Mouse (Mus musculus): ENCODE results near the gene Acsm2. TPM values are rescaled to one million over a fixed set of nuclear protein-coding genes. Genes with fewer than 3 reads are reported as not detected.

Gene Acsm2
- polyA plus RNA-seq, 1 experiment from 2014 or later, result 10.4 TPM

DNA sequence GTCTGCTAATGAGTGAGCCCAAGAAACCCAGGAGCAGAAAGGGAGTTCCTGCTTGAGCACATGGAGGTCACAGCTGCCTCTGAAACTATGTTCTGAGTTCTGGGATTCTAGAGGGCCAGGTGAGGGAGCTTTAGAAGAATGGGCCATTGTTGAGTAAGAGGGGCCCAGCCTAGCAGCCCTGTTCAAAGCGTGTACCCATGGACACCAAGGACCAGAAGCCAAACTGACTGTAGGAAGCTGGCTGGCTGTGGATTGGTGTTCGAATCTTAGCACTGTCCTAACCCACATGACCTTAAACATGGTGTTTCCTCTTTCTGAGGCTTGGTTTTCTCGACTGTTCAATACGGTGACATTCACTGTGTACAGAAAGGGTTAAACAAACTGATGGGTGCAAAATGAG, 30.8 kb upstream of the Acsm2 start, which contains the start of gene Pdilt:
Gene Pdilt, minus strand, starts transcription at position 101 of the 400 bp plus-strand sequence.
- ATAC-seq (ENCODE audit: low FRiP score, low TSS enrichment), result no peak
- Histone ChIP-seq H3K27me3 (ENCODE audit: control insufficient read depth, insufficient read depth, low read length) (no peaks in the 10 kb centered on the region), H3K27ac (ENCODE audit: low read depth, low read length) (no peak within 1 kb of the TSS), H3K9ac (ENCODE audit: low read depth, low read length) (no peak within 1 kb of the TSS), H3K4me2 (replicated peaks; ENCODE audit: low read depth, low read length) (no peak within 1 kb of the TSS), H3K4me3 (ENCODE audit: low read length) (no peak within 1 kb of the TSS), H3K36me3 (ENCODE audit: control insufficient read depth, insufficient read depth, low read length) (no peaks in the 10 kb centered on the region), H3K9me3 (ENCODE audit: control insufficient read depth, low read length) (no peaks in the 10 kb centered on the region), H3K4me1 (ENCODE audit: control insufficient read depth, insufficient read depth, low read length) (no peaks in the 10 kb centered on the region)
- 73% methylated on average over 4 of the region's 4 CpGs for WGBS

DNA sequence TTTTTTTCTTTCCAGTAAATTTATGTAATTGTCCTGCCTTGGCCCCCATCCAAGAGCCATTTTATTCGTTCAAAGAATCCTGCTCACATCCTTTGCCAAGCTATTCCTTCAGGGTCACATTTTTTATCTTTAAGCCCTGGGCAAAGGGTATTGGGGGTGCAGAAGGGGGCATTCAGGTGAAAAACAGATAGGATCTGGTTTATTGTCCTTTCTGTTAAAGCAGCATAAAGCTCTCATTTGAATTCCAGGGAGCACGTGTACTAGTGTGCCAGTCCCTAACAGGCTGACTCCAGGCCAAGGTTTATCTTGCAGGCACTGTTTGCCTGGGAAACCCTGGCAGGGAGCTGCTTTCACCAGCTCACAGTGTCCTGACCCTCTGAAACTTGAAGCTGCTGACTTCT, 28.3 kb upstream of the Acsm2 start:
- no peaks in the 10 kb centered on the region for H3K9me3 ChIP-seq (ENCODE audit: control insufficient read depth, low read length)
- ATAC-seq (ENCODE audit: low FRiP score, low TSS enrichment), result no peak
- 25% methylated on average over 2 of the region's 2 CpGs for WGBS
- H3K4me1 ChIP-seq (ENCODE audit: control insufficient read depth, insufficient read depth, low read length), result no peaks in the 10 kb centered on the region
- H3K4me2 ChIP-seq (replicated peaks; ENCODE audit: low read depth, low read length), result no peak overlapping the region
- H3K27ac ChIP-seq (ENCODE audit: low read depth, low read length), result no peak overlapping the region
- no peak overlapping the region for H3K4me3 ChIP-seq (ENCODE audit: low read length)
- H3K36me3 ChIP-seq (ENCODE audit: control insufficient read depth, insufficient read depth, low read length), result no peaks in the 10 kb centered on the region
- no peaks in the 10 kb centered on the region for H3K27me3 ChIP-seq (ENCODE audit: control insufficient read depth, insufficient read depth, low read length)
- no peak overlapping the region for H3K9ac ChIP-seq (ENCODE audit: low read depth, low read length)

DNA sequence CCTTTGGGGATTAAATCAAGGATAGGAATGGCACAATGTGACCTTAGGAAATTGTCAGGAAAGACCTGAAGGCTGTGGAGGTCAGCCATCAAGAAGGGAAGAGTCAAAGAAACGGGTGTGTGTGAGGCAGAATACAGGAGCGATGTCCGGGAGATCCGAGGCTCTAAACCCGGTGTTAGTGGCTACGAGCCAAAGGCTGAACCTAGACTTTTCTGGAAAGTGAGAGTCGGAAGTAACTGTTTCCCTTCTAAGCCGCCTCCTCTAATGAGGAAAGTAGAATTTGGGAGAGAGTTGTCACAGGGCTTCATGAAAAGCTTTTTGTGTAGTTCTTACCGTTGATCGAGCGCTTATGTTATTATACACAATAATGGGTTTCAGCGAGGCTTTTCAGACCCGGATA, 27.7 kb upstream of the Acsm2 start:
- Histone ChIP-seq H3K27ac (ENCODE audit: low read depth, low read length) (no peak overlapping the region), H3K4me2 (replicated peaks; ENCODE audit: low read depth, low read length) (no peak overlapping the region), H3K27me3 (ENCODE audit: control insufficient read depth, insufficient read depth, low read length) (no peaks in the 10 kb centered on the region), H3K9ac (ENCODE audit: low read depth, low read length) (no peak overlapping the region), H3K4me1 (ENCODE audit: control insufficient read depth, insufficient read depth, low read length) (no peaks in the 10 kb centered on the region), H3K4me3 (ENCODE audit: low read length) (no peak overlapping the region), H3K36me3 (ENCODE audit: control insufficient read depth, insufficient read depth, low read length) (no peaks in the 10 kb centered on the region), H3K9me3 (ENCODE audit: control insufficient read depth, low read length) (no peaks in the 10 kb centered on the region)
- ATAC-seq (ENCODE audit: low FRiP score, low TSS enrichment), result no peak
- 80% methylated on average over 13 of the region's 13 CpGs for WGBS

- WGBS, result 100% methylated on average over 1 of the region's 1 CpGs
- Histone ChIP-seq H3K9me3 (ENCODE audit: control insufficient read depth, low read length) (no peaks in the 10 kb centered on the region), H3K27me3 (ENCODE audit: control insufficient read depth, insufficient read depth, low read length) (no peaks in the 10 kb centered on the region), H3K9ac (ENCODE audit: low read depth, low read length) (no peak overlapping the region), H3K27ac (ENCODE audit: low read depth, low read length) (no peak overlapping the region), H3K4me3 (ENCODE audit: low read length) (no peak overlapping the region), H3K4me2 (replicated peaks; ENCODE audit: low read depth, low read length) (no peak overlapping the region), H3K4me1 (ENCODE audit: control insufficient read depth, insufficient read depth, low read length) (no peaks in the 10 kb centered on the region), H3K36me3 (ENCODE audit: control insufficient read depth, insufficient read depth, low read length) (no peaks in the 10 kb centered on the region)
- no peak for ATAC-seq (ENCODE audit: low FRiP score, low TSS enrichment)
These were observed 27.0 kb upstream of the Acsm2 start for GRCm38 (mm10) chr7:119527135-119527534.

DNA sequence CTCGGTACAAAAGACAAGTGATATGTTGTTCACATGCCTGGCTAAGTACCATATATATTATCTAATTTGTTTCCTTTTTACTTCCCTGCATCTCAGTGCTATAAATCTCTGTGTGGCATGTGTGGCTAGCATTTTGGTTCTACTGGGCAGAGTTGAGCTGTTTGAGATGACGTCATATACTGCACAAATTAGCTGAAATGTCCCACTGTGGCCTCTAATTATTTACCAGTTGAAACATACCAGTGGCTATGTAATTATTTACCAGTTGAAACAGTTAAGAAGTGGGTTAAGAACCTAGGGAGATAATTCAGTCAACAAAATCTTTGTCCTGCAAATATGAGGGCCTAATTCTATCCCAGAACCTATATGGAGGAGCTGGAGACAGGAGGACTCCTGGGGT, 26.6 kb upstream of the Acsm2 start:
- H3K27me3 ChIP-seq (ENCODE audit: control insufficient read depth, insufficient read depth, low read length), result no peaks in the 10 kb centered on the region
- H3K9ac ChIP-seq (ENCODE audit: low read depth, low read length), result no peak overlapping the region
- H3K36me3 ChIP-seq (ENCODE audit: control insufficient read depth, insufficient read depth, low read length), result no peaks in the 10 kb centered on the region
- no peak overlapping the region for H3K27ac ChIP-seq (ENCODE audit: low read depth, low read length)
- WGBS, result 39% methylated on average over 2 of the region's 2 CpGs
- no peak for ATAC-seq (ENCODE audit: low FRiP score, low TSS enrichment)
- no peaks in the 10 kb centered on the region for H3K4me1 ChIP-seq (ENCODE audit: control insufficient read depth, insufficient read depth, low read length)
- no peak overlapping the region for H3K4me3 ChIP-seq (ENCODE audit: low read length)
- no peaks in the 10 kb centered on the region for H3K9me3 ChIP-seq (ENCODE audit: control insufficient read depth, low read length)
- no peak overlapping the region for H3K4me2 ChIP-seq (replicated peaks; ENCODE audit: low read depth, low read length)

GRCm38 (mm10) chr7:119528617-119529016, 25.5 kb upstream of the Acsm2 start:
- no peak overlapping the region for H3K4me3 ChIP-seq (ENCODE audit: low read length)
- no peaks in the 10 kb centered on the region for H3K4me1 ChIP-seq (ENCODE audit: control insufficient read depth, insufficient read depth, low read length)
- 69% methylated on average over 7 of the region's 7 CpGs for WGBS
- H3K36me3 ChIP-seq (ENCODE audit: control insufficient read depth, insufficient read depth, low read length), result no peaks in the 10 kb centered on the region
- no peak overlapping the region for H3K27ac ChIP-seq (ENCODE audit: low read depth, low read length)
- H3K27me3 ChIP-seq (ENCODE audit: control insufficient read depth, insufficient read depth, low read length), result no peaks in the 10 kb centered on the region
- no peak overlapping the region for H3K4me2 ChIP-seq (replicated peaks; ENCODE audit: low read depth, low read length)
- ATAC-seq (ENCODE audit: low FRiP score, low TSS enrichment), result no peak
- no peak overlapping the region for H3K9ac ChIP-seq (ENCODE audit: low read depth, low read length)
- no peaks in the 10 kb centered on the region for H3K9me3 ChIP-seq (ENCODE audit: control insufficient read depth, low read length)

GRCm38 (mm10) chr7:119532924-119533323, 21.2 kb upstream of the Acsm2 start:
- Histone ChIP-seq H3K4me1 (ENCODE audit: control insufficient read depth, insufficient read depth, low read length) (no peaks in the 10 kb centered on the region), H3K27me3 (ENCODE audit: control insufficient read depth, insufficient read depth, low read length) (no peaks in the 10 kb centered on the region), H3K4me2 (replicated peaks; ENCODE audit: low read depth, low read length) (no peak overlapping the region), H3K36me3 (ENCODE audit: control insufficient read depth, insufficient read depth, low read length) (no peaks in the 10 kb centered on the region), H3K4me3 (ENCODE audit: low read length) (no peak overlapping the region), H3K9ac (ENCODE audit: low read depth, low read length) (no peak overlapping the region), H3K27ac (ENCODE audit: low read depth, low read length) (no peak overlapping the region), H3K9me3 (ENCODE audit: control insufficient read depth, low read length) (no peaks in the 10 kb centered on the region)
- ATAC-seq (ENCODE audit: low FRiP score, low TSS enrichment), result no peak
- 55% methylated on average over 1 of the region's 1 CpGs for WGBS

DNA sequence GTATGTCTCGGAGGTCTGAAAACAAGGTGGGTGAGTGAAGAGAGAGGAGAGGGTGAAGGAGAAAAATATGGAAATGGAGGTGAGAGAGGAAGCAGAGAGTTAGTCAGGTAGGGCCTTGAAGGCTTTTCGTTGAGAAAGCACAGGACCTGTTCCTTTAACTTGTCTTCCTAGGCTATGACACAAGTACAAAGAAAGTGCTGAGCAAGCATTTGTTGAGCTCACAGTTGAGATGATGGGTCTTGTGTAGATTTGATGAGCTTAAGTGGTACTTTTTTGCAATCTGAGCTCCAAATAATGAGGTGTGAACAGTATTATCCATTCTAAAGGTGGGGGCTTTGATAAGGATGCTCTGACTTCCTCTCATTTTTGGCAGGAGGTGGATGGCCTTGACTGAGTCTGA, 19.8 kb upstream of the Acsm2 start:
- H3K9me3 ChIP-seq (ENCODE audit: control insufficient read depth, low read length), result no peaks in the 10 kb centered on the region
- H3K9ac ChIP-seq (ENCODE audit: low read depth, low read length), result no peak overlapping the region
- H3K36me3 ChIP-seq (ENCODE audit: control insufficient read depth, insufficient read depth, low read length), result no peaks in the 10 kb centered on the region
- H3K4me3 ChIP-seq (ENCODE audit: low read length), result no peak overlapping the region
- no peaks in the 10 kb centered on the region for H3K27me3 ChIP-seq (ENCODE audit: control insufficient read depth, insufficient read depth, low read length)
- H3K4me2 ChIP-seq (replicated peaks; ENCODE audit: low read depth, low read length), result no peak overlapping the region
- no peak overlapping the region for H3K27ac ChIP-seq (ENCODE audit: low read depth, low read length)
- no peaks in the 10 kb centered on the region for H3K4me1 ChIP-seq (ENCODE audit: control insufficient read depth, insufficient read depth, low read length)
- WGBS, result 82% methylated on average over 2 of the region's 2 CpGs
- no peak for ATAC-seq (ENCODE audit: low FRiP score, low TSS enrichment)

DNA sequence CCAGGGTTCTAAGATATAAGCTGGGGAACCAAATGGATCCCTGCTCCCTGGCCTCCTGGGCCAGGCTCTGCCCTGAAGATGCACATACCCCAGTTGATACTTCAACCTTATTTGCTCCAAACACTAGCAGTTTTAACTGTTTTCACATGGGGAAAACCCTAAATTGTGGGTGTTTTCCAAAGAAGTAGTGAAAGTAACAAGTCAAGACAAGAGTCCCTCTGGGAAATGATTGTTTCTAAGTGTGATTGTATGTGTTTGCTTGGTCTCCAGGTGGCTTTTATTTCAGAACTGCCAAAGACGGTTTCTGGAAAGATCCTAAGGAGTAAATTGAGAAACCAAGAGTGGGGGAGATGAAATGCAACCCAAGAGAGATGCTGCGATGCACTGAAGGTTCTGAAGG, 11.7 kb upstream of the Acsm2 start:
- Histone ChIP-seq H3K9ac (ENCODE audit: low read depth, low read length) (no peak overlapping the region), H3K4me3 (ENCODE audit: low read length) (no peak overlapping the region), H3K27ac (ENCODE audit: low read depth, low read length) (no peak overlapping the region), H3K36me3 (ENCODE audit: control insufficient read depth, insufficient read depth, low read length) (no peaks in the 10 kb centered on the region), H3K9me3 (ENCODE audit: control insufficient read depth, low read length) (no peaks in the 10 kb centered on the region), H3K4me2 (replicated peaks; ENCODE audit: low read depth, low read length) (no peak overlapping the region), H3K27me3 (ENCODE audit: control insufficient read depth, insufficient read depth, low read length) (no peaks in the 10 kb centered on the region), H3K4me1 (ENCODE audit: control insufficient read depth, insufficient read depth, low read length) (no peaks in the 10 kb centered on the region)
- no peak for ATAC-seq (ENCODE audit: low FRiP score, low TSS enrichment)
- 66% methylated on average over 2 of the region's 2 CpGs for WGBS

- no peak overlapping the region for H3K9ac ChIP-seq (ENCODE audit: low read depth, low read length)
- ATAC-seq (ENCODE audit: low FRiP score, low TSS enrichment), result no peak
These were observed 8.6 kb upstream of the Acsm2 start for GRCm38 (mm10) chr7:119545572-119545971.

More at GRCm38 (mm10) chr7:119545572-119545971, 8.6 kb upstream of the Acsm2 start:
- Histone ChIP-seq H3K9me3 (ENCODE audit: control insufficient read depth, low read length) (no peaks in the 10 kb centered on the region), H3K27me3 (ENCODE audit: control insufficient read depth, insufficient read depth, low read length) (no peaks in the 10 kb centered on the region), H3K36me3 (ENCODE audit: control insufficient read depth, insufficient read depth, low read length) (no peaks in the 10 kb centered on the region), H3K27ac (ENCODE audit: low read depth, low read length) (no peak overlapping the region), H3K4me1 (ENCODE audit: control insufficient read depth, insufficient read depth, low read length) (no peaks in the 10 kb centered on the region), H3K4me3 (ENCODE audit: low read length) (no peak overlapping the region), H3K4me2 (replicated peaks; ENCODE audit: low read depth, low read length) (no peak overlapping the region)
